Mouse (Mus musculus) right cerebral cortex, postnatal 25 days (tissue): ENCODE measurements at regions not wholly inside any gene's neighbourhood (a gene's known extent, or its start where the extent isn't known, plus 50 kb on each side); places are given as distances from the start of the nearest gene placed in this dataset.

Source experiments
- DNase-seq: peaks from one replicate; pipeline ENCODE4 v3.0.0; 2022

GRCm38 (mm10) chr14:80083724-80084123 lies 99.8 kb downstream of the Olfm4 start:
- no peak for DNase-seq

- DNase-seq = no peak
These were observed 113.4 kb downstream of the Olfm4 start for GRCm38 (mm10) chr14:80097238-80097637.

- no peak for DNase-seq
These were observed 129.3 kb downstream of the Olfm4 start for GRCm38 (mm10) chr14:80113115-80113687.

- DNase-seq = no peak
These were observed 130.4 kb downstream of the Olfm4 start for GRCm38 (mm10) chr14:80114326-80114725.

- no peak for DNase-seq
These were observed 141.3 kb downstream of the Olfm4 start for GRCm38 (mm10) chr14:80125156-80125555.

GRCm38 (mm10) chr14:80128181-80128580 lies 144.3 kb downstream of the Olfm4 start:
- no peak for DNase-seq

GRCm38 (mm10) chr14:80137541-80137940 lies 153.7 kb downstream of the Olfm4 start:
- DNase-seq = no peak

- no peak for DNase-seq
These were observed 155.3 kb downstream of the Olfm4 start for GRCm38 (mm10) chr14:80138991-80139791.

GRCm38 (mm10) chr14:80157002-80157401 lies 173.1 kb downstream of the Olfm4 start:
- DNase-seq = no peak

GRCm38 (mm10) chr14:80169211-80169610 lies 185.3 kb downstream of the Olfm4 start:
- no peak for DNase-seq

GRCm38 (mm10) chr14:80170450-80171180 lies 186.7 kb downstream of the Olfm4 start:
- DNase-seq = no peak

GRCm38 (mm10) chr14:80172799-80173484 lies 189.1 kb downstream of the Olfm4 start:
- no peak for DNase-seq

- DNase-seq = no peak
These were observed 192.6 kb downstream of the Olfm4 start for GRCm38 (mm10) chr14:80176464-80176863.

- no peak for DNase-seq
These were observed 211.2 kb downstream of the Olfm4 start for GRCm38 (mm10) chr14:80195041-80195440.

GRCm38 (mm10) chr14:80212916-80213315 lies 229.0 kb downstream of the Olfm4 start:
- peak; percentile 18 for DNase-seq

- no peak for DNase-seq
These were observed 229.8 kb downstream of the Olfm4 start for GRCm38 (mm10) chr14:80213666-80214065.

- peak; percentile 34 for DNase-seq
These were observed 232.2 kb downstream of the Olfm4 start for GRCm38 (mm10) chr14:80215960-80216552.

- DNase-seq = no peak
These were observed 248.2 kb downstream of the Olfm4 start for GRCm38 (mm10) chr14:80232066-80232465.

- DNase-seq = no peak
These were observed 249.1 kb downstream of the Olfm4 start for GRCm38 (mm10) chr14:80232976-80233375.

GRCm38 (mm10) chr14:80237136-80237535 lies 253.3 kb downstream of the Olfm4 start:
- DNase-seq = no peak

- peak; percentile 45 for DNase-seq
These were observed 253.7 kb downstream of the Olfm4 start for GRCm38 (mm10) chr14:80237552-80237951.

- no peak for DNase-seq
These were observed 260.9 kb downstream of the Olfm4 start for GRCm38 (mm10) chr14:80244640-80245302.
